Mouse (Mus musculus) kidney, adult 2 months (tissue): ENCODE results near the gene Tmem233.

Experiments used
- CTCF ChIP-seq: fragments of 200-500 bp; conservative IDR thresholded peaks from 2 replicates; pipeline ENCODE4 v1.5.1; 2011; ENCODE audit warnings: low read depth, mild to moderate bottlenecking, control low read depth, low read length, moderate library complexity, mixed read lengths; ENCODE audit not compliant: insufficient read depth, insufficient read length
- POLR2A ChIP-seq: fragments of 200-500 bp; IDR thresholded peaks from one replicate; pipeline ENCODE4 v1.6.1; 2011; ENCODE audit warnings: low read depth, low read length, control low read depth

DNA sequence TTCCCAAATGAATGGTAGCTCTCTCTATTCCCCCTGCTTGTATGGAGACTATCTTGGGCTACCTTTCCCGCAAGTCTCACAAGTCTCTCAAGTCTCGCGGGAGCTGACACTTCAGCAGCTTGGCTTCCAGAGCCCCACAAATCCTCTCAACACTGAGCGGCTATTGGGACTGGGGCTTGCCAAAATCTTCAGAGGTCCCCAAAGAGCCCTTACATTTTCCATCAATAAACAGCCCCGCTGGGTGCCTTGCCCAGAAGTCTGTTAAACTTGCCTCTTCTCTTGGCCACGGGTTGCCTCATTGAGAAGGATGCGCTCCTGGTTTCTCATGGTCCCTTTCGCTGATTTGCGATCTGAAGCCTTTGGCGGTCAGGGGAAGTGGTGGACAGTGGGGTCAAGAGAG is 25.6 kb upstream of the Tmem233 start:
- no peak for TF ChIP-seq CTCF
- no peak for TF ChIP-seq POLR2A
